Mouse (Mus musculus): ENCODE measurements around the gene Dnajb6. TPM values are rescaled to one million over a fixed set of nuclear protein-coding genes. Genes with fewer than 3 reads are reported as not detected.
A peak's percentile ranks its signal among the peaks of the same experiment; 100 is the strongest.

The Dnajb6 gene
- polyA plus RNA-seq, 1 experiment: 64.5 TPM

GRCm38 (mm10) chr5:29736073-29736900 lies 799 bp downstream of the Dnajb6 start:
- no peaks in the 10 kb centered on the region for H3K36me3 ChIP-seq (ENCODE audit: control insufficient read depth, insufficient read depth, low read length)
- TF ChIP-seq POLR2A (IDR thresholded peaks at IDR 0.05; ENCODE audit: control insufficient read depth, extremely low read depth, insufficient read depth, low read length, poor library complexity) (no peak), CTCF (IDR thresholded peaks at IDR 0.05; ENCODE audit: borderline replicate concordance, control insufficient read depth, extremely low read depth, insufficient read depth, low read length, poor library complexity) (no peak)

DNA sequence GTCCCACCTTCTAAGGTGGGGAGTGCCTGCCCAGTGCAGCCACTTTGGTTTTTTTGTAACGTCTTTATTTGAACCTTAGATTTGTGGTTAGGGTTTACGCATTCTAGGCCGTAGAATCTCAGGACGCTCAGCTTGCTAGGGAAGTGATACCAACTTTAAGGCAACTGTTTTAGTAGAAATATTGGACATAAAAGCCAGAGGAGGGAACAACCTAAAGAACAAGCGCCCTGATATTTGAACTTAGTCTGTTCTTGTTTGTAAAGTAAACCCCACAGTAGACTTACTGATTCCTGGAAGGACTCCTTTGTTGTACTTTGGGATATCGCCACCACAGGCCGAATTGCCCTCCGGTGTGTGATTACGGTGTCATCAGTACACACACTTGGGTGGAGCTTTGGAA lies 1.5 kb downstream of the Dnajb6 start:
- Histone ChIP-seq H3K4me1 (replicated peaks; ENCODE audit: control insufficient read depth, insufficient read depth, low read length) (peaks cover 11% of the 10 kb centered on the region), H3K36me3 (ENCODE audit: control insufficient read depth, insufficient read depth, low read length) (no peaks in the 10 kb centered on the region), H3K27me3 (ENCODE audit: control insufficient read depth, insufficient read depth, low read length) (no peaks in the 10 kb centered on the region), H3K4me3 (ENCODE audit: control insufficient read depth, insufficient read depth, low read length) (no peak overlapping the region), H3K27ac (ENCODE audit: control insufficient read depth, insufficient read depth, low read length) (no peak overlapping the region)
- TF ChIP-seq CTCF (IDR thresholded peaks at IDR 0.05; ENCODE audit: borderline replicate concordance, control insufficient read depth, extremely low read depth, insufficient read depth, low read length, poor library complexity) (no peak), POLR2A (IDR thresholded peaks at IDR 0.05; ENCODE audit: control insufficient read depth, extremely low read depth, insufficient read depth, low read length, poor library complexity) (no peak)
- WGBS: 32% methylated on average over 9 of the region's 9 CpGs
- DNase-seq: no peak

More at GRCm38 (mm10) chr5:29736073-29736900, 799 bp downstream of the Dnajb6 start:
- under 1% methylated on average over 48 of the region's 48 CpGs for WGBS
- peak overlapping the region; percentile 41 for H3K27ac ChIP-seq (ENCODE audit: control insufficient read depth, insufficient read depth, low read length)
- peak overlapping the region; percentile 71 for H3K4me3 ChIP-seq (ENCODE audit: control insufficient read depth, insufficient read depth, low read length)
- peak; percentile 60 for DNase-seq
- H3K4me1 ChIP-seq (replicated peaks; ENCODE audit: control insufficient read depth, insufficient read depth, low read length): peaks cover 11% of the 10 kb centered on the region
- H3K27me3 ChIP-seq (ENCODE audit: control insufficient read depth, insufficient read depth, low read length): no peaks in the 10 kb centered on the region

DNA sequence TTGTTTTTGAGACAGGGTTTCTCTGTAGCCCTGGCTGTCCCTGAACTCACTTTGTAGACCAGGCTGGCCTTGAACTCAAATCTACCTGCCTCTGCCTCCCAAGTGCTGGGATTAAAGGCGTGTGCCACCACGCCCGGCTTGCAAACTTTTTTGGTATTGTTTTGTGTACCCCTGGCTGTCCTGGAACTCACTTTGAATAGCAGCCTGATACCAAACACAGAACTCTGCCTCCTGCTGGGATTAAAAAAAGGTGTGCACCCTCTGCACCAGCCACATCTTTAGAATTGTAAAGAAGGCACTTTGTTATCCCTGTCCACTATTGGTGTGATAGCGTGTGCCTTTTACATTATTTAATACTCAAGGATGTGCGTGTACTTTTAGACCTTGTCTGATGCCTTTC lies 2.0 kb downstream of the Dnajb6 start:
- no peak for DNase-seq
- 90% methylated on average over 5 of the region's 5 CpGs for WGBS
- H3K4me3 ChIP-seq (ENCODE audit: control insufficient read depth, insufficient read depth, low read length): no peak overlapping the region

GRCm38 (mm10) chr5:29738076-29738475 lies 2.6 kb downstream of the Dnajb6 start:
- no peak for TF ChIP-seq POLR2A (IDR thresholded peaks at IDR 0.05; ENCODE audit: control insufficient read depth, extremely low read depth, insufficient read depth, low read length, poor library complexity)
- TF ChIP-seq CTCF (IDR thresholded peaks at IDR 0.05; ENCODE audit: borderline replicate concordance, control insufficient read depth, extremely low read depth, insufficient read depth, low read length, poor library complexity): no peak
- H3K36me3 ChIP-seq (ENCODE audit: control insufficient read depth, insufficient read depth, low read length): no peaks in the 10 kb centered on the region
- WGBS: 36% methylated on average over 4 of the region's 4 CpGs
- H3K27me3 ChIP-seq (ENCODE audit: control insufficient read depth, insufficient read depth, low read length): no peaks in the 10 kb centered on the region
- H3K4me1 ChIP-seq (replicated peaks; ENCODE audit: control insufficient read depth, insufficient read depth, low read length): peaks cover 11% of the 10 kb centered on the region
- no peak overlapping the region for H3K27ac ChIP-seq (ENCODE audit: control insufficient read depth, insufficient read depth, low read length)
- no peak for DNase-seq
- H3K4me3 ChIP-seq (ENCODE audit: control insufficient read depth, insufficient read depth, low read length): no peak overlapping the region

More for the DNA sequence above, 2.0 kb downstream of the Dnajb6 start:
- H3K27ac ChIP-seq (ENCODE audit: control insufficient read depth, insufficient read depth, low read length): no peak overlapping the region
- H3K36me3 ChIP-seq (ENCODE audit: control insufficient read depth, insufficient read depth, low read length): no peaks in the 10 kb centered on the region
- H3K4me1 ChIP-seq (replicated peaks; ENCODE audit: control insufficient read depth, insufficient read depth, low read length): peaks cover 11% of the 10 kb centered on the region
- no peaks in the 10 kb centered on the region for H3K27me3 ChIP-seq (ENCODE audit: control insufficient read depth, insufficient read depth, low read length)
- TF ChIP-seq POLR2A (IDR thresholded peaks at IDR 0.05; ENCODE audit: control insufficient read depth, extremely low read depth, insufficient read depth, low read length, poor library complexity) (no peak), CTCF (IDR thresholded peaks at IDR 0.05; ENCODE audit: borderline replicate concordance, control insufficient read depth, extremely low read depth, insufficient read depth, low read length, poor library complexity) (no peak)

- H3K27me3 ChIP-seq (ENCODE audit: control insufficient read depth, insufficient read depth, low read length): no peaks in the 10 kb centered on the region
- 96% methylated on average over 1 of the region's 1 CpGs for WGBS
- no peak for DNase-seq
- TF ChIP-seq CTCF (IDR thresholded peaks at IDR 0.05; ENCODE audit: borderline replicate concordance, control insufficient read depth, extremely low read depth, insufficient read depth, low read length, poor library complexity): no peak
- no peak for TF ChIP-seq POLR2A (IDR thresholded peaks at IDR 0.05; ENCODE audit: control insufficient read depth, extremely low read depth, insufficient read depth, low read length, poor library complexity)
- peaks cover 11% of the 10 kb centered on the region for H3K4me1 ChIP-seq (replicated peaks; ENCODE audit: control insufficient read depth, insufficient read depth, low read length)
- H3K27ac ChIP-seq (ENCODE audit: control insufficient read depth, insufficient read depth, low read length): no peak overlapping the region
- H3K4me3 ChIP-seq (ENCODE audit: control insufficient read depth, insufficient read depth, low read length): no peak overlapping the region
- H3K36me3 ChIP-seq (ENCODE audit: control insufficient read depth, insufficient read depth, low read length): no peaks in the 10 kb centered on the region
These were observed 5.2 kb downstream of the Dnajb6 start for GRCm38 (mm10) chr5:29740651-29741050.

DNA sequence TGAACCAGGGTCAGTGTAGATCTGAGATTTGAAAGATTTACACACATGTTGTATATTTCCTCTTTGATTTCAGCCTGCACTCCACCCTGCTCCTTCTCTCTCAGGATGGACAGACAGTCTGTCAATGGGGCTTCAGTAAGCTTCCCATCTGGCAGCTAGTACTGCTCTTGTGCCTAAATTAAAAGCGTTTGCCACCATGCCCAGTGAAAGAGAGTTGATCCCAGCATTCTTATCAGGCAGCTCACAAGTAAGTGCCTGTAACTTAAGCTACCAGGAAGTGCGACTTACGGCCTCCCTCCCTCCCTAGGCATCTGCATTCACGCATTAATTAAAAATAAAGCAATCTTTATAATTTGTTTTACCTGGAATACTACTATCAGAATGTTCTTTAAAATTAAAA lies 5.6 kb downstream of the Dnajb6 start:
- no peak for DNase-seq
- no peak overlapping the region for H3K4me3 ChIP-seq (ENCODE audit: control insufficient read depth, insufficient read depth, low read length)
- H3K36me3 ChIP-seq (ENCODE audit: control insufficient read depth, insufficient read depth, low read length): no peaks in the 10 kb centered on the region
- peaks cover 11% of the 10 kb centered on the region for H3K4me1 ChIP-seq (replicated peaks; ENCODE audit: control insufficient read depth, insufficient read depth, low read length)
- no peak overlapping the region for H3K27ac ChIP-seq (ENCODE audit: control insufficient read depth, insufficient read depth, low read length)
- no peak for TF ChIP-seq POLR2A (IDR thresholded peaks at IDR 0.05; ENCODE audit: control insufficient read depth, extremely low read depth, insufficient read depth, low read length, poor library complexity)
- H3K27me3 ChIP-seq (ENCODE audit: control insufficient read depth, insufficient read depth, low read length): no peaks in the 10 kb centered on the region
- 90% methylated on average over 4 of the region's 4 CpGs for WGBS

Data from thymus, adult 2 months (tissue).